Mouse (Mus musculus): ENCODE data around the gene Washc1.
"Not testable (repeated sequence)": the region's sequence is repeated elsewhere in the genome, so short reads cannot be mapped to it uniquely, and the experiment has no call there.

The Washc1 gene

GRCm38 (mm10) chr17:66111402-66111959, at the start of gene Washc1:
TSS of gene Washc1 (plus strand) at chr17:66111545.
- peak; percentile 88 for DNase-seq

- DNase-seq, result no peak
Measured at GRCm38 (mm10) chr17:66065115-66065514, 46.2 kb upstream of the Washc1 start.

- DNase-seq, result not testable (repeated sequence)
Measured at GRCm38 (mm10) chr17:66069036-66069435, 42.3 kb upstream of the Washc1 start.

GRCm38 (mm10) chr17:66073971-66074370, 37.4 kb upstream of the Washc1 start:
- DNase-seq, result no peak

GRCm38 (mm10) chr17:66075827-66076173, 35.5 kb upstream of the Washc1 start:
- no peak for DNase-seq

GRCm38 (mm10) chr17:66076174-66076927, 35.0 kb upstream of the Washc1 start:
- DNase-seq, result no peak

GRCm38 (mm10) chr17:66076934-66077333, 34.4 kb upstream of the Washc1 start, which contains the start of gene Ankrd12:
TSS of gene Ankrd12 (minus strand) at chr17:66077089.
- DNase-seq, result peak; percentile 95

GRCm38 (mm10) chr17:66077437-66077850, 33.9 kb upstream of the Washc1 start:
- DNase-seq, result no peak

- DNase-seq, result no peak
Measured at GRCm38 (mm10) chr17:66084486-66084885, 26.9 kb upstream of the Washc1 start.

- no peak for DNase-seq
Measured at GRCm38 (mm10) chr17:66085038-66085437, 26.3 kb upstream of the Washc1 start.

GRCm38 (mm10) chr17:66090251-66090650, 21.1 kb upstream of the Washc1 start:
- no peak for DNase-seq

- DNase-seq, result no peak
Measured at GRCm38 (mm10) chr17:66091392-66091791, 20.0 kb upstream of the Washc1 start.

- no peak for DNase-seq
Measured at GRCm38 (mm10) chr17:66092065-66092464, 19.3 kb upstream of the Washc1 start.

- DNase-seq, result no peak
Measured at GRCm38 (mm10) chr17:66092664-66093063, 18.7 kb upstream of the Washc1 start.

- peak; percentile 16 for DNase-seq
Measured at GRCm38 (mm10) chr17:66100566-66101379, 10.6 kb upstream of the Washc1 start.

- peak; percentile 89 for DNase-seq
Measured at GRCm38 (mm10) chr17:66101380-66102330, 9.7 kb upstream of the Washc1 start, which contains the start of gene Ndufv2. TSS of gene Ndufv2 (minus strand) at chr17:66101559.

GRCm38 (mm10) chr17:66104076-66104475, 7.3 kb upstream of the Washc1 start:
- no peak for DNase-seq

GRCm38 (mm10) chr17:66106601-66107267, 4.6 kb upstream of the Washc1 start:
- DNase-seq, result peak; percentile 71

GRCm38 (mm10) chr17:66107466-66107865, 3.9 kb upstream of the Washc1 start:
- DNase-seq, result no peak

- no peak for DNase-seq
Measured at GRCm38 (mm10) chr17:66108198-66108597, 3.1 kb upstream of the Washc1 start.

GRCm38 (mm10) chr17:66110746-66111145, 599 bp upstream of the Washc1 start:
- peak; percentile 30 for DNase-seq

GRCm38 (mm10) chr17:66112166-66112565, 821 bp downstream of the Washc1 start:
- no peak for DNase-seq

All from thymus, postnatal 25 days (tissue).